Mouse (Mus musculus): ENCODE measurements around the gene Rrad.

Rrad gene

DNA sequence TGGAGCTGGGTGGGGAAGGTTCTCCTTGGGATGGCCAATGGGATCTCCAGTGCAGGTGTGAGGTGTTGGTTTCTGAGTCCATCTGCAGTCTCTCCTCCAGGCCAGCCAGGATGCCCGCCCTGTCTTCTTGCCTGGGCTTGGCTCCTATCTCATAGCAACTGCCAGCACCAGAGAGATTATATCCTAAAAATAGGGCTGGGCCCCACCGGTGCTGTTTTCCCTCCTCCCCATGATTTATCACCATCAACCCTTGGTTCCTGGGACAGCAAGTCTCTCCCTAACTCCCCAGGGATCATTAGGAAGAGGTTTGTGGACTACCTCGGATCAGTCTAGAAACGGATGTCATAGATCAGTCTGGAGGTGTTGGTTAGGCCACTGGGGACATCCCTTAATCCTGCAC, 18.0 kb downstream of the Rrad start:
- DNase-seq (ENCODE audit: low spot score in 2 of 2): no peak

DNA sequence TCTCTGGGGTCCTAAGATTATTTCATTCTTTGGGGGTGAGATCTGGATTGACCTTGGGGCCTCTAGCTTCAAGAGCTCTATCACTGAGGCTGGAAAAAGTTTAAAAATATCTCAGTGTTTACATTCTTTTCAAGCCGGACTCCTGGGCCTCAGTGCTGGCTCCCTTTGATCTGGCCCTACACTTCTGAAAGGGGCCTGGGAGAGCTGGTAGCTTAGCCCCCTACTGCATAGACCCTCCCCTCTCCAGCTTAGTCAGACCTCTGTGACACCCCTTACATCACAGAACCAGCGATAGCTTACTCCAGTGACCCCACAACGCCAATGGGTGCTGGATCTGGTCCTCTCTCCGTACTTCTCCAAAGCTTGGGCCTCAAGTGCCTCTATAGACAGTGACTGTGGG, 19.5 kb downstream of the Rrad start:
- DNase-seq (ENCODE audit: low spot score in 2 of 2): no peak

DNA sequence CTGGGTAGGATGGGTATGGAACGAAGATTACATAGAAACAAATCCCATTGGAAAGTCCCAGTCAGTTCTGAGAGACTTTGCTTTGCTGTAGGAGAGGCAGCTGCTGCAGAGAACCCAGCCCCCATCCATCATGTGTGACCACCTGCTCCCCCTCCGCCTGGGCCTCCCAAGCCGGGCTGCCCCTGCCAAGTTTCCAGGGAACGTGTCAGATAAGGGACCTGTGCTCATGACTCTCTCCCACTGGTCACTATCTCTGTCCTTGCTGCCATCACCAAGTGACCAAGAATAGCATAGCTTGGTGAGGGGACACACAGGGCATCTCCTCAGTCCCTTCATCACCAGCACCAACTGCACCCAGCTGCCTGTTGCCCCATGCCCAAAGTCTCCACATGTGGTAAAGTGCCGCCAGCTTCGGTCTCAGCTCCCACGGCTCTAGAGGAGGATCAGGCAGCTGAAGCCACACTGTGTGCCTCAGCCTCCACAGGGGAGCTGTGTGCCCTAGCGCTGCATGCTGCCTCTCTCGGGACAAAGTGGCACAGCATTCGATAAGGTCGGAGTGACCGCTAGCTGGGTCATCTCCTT, 20.9 kb downstream of the Rrad start:
- DNase-seq (ENCODE audit: low spot score in 2 of 2): no peak

DNA sequence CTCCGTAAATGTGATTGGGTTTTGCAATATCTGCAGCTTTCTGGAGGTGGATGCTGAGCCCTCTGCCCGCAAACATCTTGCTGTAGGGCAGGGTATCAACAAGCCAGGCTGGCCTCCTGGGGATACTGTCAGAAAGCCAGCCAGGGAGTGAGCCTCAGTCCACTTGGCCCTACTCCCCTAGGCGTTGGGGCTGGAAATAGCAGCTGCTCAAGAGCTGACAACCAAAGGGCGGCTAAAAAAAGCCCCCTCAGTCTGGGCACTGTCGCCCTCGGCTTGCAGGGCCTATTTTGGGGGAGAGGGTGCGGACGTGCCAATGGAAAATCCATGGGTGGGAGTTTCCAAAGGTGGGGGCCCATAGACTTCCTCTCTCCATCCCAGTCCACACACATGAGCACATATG, 21.9 kb downstream of the Rrad start:
- DNase-seq (ENCODE audit: low spot score in 2 of 2): no peak

DNA sequence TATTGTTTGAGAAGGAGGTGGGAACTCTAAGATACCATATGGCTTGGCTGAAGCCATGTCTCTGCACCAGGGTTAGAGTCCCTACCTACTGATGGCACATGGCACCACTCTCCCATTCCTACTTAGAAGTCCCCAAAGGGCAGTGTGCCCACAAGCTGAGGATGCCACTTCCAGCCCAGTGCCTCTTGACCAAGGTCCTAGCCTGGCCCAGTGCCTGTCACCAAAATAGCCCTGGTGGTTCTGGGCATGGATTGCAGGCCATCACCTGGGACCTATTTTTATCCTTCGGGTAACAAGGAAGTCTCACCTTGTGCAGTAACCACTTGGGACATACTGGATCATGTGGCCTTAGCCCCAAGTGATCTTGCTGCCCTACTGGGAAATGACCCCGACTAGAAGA, 23.2 kb downstream of the Rrad start:
- DNase-seq (ENCODE audit: low spot score in 2 of 2): no peak

DNA sequence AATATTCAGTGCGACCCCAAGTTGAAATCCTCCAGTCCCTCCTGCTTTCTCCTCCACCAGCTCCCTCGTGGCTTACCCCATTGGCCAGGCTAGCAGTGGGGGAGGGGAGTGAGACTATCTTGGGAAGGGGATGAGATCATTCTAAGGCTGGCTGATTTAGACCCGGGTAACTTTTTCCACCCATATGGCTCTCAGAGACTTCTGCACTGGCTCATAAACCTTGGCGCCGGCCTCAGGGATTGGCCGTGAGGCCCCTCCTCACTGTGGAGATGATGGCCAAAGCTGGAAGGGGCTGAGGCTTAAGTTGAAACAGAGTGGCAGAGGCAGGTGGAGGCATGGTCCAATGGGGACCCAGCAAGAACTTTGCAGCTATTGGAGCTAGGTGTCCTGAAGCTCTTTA, 24.8 kb downstream of the Rrad start:
- no peak for DNase-seq (ENCODE audit: low spot score in 2 of 2)

DNA sequence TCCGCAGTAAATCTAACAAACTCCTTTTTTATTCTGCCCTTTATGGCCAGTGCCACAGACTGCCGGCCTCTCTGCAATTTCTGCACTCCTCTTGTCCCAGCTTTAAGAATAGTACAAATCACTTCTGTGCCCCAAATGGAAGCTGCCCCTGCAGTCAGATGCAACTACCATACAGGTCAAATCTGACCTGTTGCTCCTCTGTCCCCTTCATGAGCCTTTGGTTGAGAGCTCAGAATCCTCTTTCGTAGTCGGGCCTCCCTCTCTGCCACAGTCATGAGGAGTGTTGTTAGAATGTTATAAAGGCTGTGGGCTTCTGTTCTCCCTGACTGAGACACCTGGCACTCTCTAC, 27.9 kb downstream of the Rrad start:
- no peak for DNase-seq (ENCODE audit: low spot score in 2 of 2)

DNA sequence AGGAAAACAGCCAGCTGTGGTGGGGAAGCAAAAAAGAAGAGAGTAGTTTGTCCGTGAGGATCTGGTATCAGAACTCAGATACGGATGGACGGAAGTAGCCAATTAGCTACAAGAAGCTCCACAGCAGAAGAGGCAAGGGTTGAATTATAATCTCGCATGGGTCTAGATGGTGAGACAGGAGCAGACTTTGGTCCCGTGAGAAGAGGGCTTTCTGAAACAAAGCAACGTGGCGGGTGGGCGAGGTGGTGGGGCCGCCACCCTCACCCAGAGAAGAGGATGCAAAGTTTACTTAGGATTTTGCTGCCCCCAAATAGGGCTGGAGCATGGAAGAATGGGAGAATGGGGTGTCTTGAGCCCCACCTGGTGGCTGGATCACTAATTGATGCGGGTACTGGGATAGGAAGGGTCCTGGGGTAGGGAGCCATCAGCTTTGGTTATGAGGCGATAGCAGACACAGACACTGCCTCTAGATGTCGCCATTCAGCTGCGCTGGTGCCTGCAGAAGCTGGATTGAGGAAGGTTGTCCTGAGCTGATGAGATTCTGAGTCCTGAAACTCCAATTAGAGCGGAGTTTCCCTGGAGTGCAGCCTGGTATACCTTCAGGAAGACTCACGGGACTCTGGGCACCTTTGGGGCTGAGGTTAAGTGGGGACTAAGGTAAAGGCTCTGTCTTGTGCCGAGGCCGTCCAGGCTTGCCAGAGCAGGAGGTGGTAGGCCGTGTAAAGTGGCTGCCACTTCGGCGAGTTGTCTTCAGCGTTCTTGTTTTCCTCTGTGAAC, 28.5 kb downstream of the Rrad start:
- peak; percentile 68 to 88 for DNase-seq (ENCODE audit: low spot score in 2 of 2)

DNA sequence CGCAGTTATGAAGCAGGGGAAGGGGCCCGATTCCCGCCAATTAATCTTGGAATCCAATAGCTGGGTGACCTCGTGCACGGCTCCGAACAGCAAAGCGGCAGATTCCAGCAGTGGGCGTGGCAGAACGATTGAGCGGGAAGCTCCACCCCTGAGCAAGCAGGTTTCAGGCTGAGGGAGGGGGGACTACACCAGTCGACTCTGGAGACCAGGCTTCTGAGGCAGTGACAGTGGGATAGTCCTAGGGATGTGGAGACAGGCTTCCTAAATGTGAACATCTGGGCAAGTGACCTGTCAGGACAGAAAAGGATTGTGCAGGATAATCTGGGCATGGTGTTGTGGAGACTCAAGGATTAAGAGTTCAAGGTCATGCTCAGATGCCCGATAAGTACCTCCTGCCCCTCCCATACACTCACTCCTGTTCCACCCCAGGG, 29.2 kb downstream of the Rrad start:
- no peak for DNase-seq (ENCODE audit: low spot score in 2 of 2)

DNA sequence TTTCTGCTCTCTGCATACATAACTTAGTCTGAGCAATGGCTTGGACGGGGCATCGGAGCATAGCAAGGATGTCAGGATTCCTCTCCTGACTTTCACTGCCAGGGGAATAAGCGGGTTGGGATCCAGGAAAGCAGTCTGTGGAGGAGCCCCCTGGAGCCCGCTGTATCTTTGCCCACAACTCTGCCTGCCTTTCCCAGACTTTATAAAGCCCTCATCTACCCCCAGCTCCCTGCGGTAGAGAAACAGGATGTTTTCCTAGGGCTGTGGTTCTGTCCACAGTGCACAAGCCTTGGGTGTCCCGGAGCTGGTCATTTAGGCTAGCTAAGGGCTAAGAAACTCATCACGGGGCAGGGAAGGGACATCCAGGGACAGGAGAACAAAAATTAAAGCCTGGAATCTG, 29.7 kb downstream of the Rrad start:
- no peak for DNase-seq (ENCODE audit: low spot score in 2 of 2)

DNA sequence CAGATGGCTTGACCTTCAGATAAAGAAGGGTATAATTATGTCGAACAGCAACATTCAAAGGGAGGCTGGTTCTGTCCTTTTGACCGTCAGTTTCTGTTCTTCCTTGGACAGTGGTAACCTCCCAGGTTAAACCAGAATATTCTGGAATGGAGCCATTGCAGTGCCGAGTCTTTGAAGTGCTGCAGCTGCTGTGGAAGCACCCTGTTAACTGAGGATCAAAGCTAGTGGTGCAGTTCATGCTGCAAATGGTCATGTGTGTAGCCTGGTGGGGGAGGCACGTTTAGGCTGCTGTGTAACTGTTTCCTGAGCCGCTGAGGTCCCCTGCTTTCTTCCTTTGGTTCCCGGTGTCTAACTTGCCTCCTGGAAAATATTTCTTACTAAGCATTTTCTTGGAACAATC, 32.6 kb downstream of the Rrad start:
- no peak for DNase-seq (ENCODE audit: low spot score in 2 of 2)

DNA sequence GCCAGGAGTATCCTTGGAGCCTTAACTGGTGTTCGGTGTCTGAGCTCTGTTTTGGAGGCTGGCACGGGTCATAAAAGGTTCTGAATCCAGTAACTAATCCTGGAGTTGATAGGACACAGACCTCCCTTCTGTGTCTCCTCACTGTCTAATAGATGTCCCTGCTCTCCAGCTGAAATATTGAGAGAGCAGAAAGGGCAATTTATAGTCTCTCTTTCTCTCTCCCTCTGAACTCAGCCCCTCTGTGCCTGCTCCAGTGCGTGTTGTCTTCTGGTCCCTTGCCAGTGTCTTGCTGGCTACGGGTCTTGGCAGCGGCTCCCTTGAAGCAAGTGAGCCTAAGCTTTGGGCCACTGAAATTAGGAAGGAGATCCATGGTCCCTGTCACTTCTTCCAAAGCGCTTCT, 33.5 kb downstream of the Rrad start:
- no peak for DNase-seq (ENCODE audit: low spot score in 2 of 2)

DNA sequence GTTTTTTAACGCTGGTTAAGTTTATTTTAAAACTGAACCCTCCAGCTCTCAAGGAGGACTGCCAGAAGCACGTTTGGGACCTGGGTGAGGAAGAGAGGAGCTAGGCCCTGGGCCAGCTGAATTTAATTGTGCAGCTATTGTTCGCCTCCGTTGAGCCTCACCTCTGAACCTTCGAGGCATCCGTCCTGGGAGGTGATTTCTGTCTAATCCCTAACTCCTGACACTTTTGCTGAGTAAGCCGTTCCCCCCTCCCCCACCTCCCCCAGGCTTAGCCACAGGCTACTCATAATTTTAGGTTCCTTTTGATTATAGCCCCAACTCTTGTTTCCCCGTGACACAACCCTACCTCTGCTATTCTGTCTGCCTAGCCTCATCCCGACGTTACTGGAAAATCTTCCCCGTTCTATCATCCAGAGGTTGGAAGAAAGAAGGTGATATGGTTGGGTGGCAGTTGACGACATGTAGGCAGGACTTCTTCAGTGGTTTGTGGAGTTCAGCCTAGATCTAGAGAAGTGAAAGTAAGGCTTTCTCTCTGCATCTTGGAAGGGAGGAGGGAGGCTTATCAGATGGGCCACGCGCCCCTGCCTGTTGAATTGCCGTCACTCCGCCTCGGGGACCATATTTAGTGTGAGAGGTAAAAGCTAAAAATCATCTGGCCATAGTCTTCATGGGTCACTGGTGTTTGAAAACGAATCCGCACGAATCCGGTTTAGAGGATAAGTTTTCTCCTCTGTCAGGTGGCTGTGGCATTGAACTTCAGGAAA, 35.2 kb downstream of the Rrad start:
- no peak for DNase-seq (ENCODE audit: low spot score in 2 of 2)

DNA sequence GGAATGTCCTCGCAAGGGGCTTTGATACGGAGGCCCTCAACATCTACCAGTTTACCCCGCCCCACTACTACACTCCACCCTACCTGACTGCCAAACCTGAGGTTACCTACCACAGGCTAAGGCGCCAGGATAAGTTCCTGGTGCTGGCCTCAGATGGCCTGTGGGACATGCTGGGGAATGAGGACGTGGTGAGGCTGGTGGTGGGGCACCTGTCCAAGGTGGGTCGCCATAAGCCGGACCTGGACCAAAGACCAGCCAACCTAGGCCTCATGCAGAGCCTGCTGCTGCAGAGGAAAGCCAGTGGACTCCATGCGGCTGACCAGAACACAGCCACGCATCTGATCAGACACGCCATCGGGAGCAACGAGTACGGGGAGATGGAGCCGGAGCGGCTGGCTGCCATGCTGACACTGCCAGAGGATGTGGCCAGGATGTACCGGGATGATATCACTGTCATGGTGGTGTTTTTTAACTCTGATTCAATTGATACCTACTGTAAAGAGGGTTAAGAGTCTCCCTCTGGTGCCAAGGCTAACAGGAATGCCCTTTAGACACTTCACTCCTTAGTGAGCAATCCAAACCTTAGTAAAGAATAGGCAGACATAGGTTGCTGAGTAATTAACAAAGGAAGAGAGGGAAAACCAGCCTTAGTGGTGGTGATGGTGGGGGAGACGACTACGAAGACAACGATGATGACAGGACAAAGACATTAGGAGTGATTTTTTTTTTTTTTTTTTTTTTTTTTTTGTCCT, 36.3 kb downstream of the Rrad start:
- DNase-seq (ENCODE audit: low spot score in 2 of 2): no peak

DNA sequence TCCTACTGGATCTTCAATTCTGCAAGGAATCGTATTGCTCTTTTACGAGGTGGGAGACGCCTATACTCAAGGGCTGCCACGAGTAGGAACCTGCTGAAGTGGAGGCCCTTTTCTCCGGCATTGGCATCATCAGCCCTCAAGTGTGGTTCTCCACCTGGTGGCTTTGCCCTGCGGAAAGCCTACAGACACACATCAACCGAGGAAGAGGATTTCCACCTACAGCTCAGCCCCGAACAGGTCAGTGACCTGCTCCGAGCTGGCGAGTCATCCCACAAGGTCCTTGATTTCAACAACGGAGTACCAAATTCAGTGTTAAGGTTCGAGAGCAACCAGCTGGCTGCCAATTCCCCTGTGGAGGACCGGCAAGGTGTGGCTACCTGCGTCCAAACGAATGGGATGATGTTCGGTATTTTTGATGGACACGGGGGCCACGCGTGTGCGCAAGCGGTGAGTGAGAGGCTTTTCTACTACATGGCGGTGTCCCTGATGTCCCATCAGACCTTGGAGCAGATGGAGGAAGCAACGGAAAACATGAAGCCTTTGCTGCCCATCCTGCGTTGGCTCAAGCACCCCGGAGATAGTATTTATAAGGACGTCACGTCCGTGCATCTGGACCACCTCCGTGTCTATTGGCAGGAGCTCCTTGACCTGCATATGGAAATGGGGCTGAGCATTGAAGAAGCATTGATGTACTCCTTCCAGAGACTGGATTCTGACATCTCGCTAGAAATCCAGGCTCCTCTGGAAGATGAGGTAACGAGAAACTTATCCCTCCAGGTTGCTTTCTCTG, 37.4 kb downstream of the Rrad start:
- DNase-seq (ENCODE audit: low spot score in 2 of 2): no peak

DNA sequence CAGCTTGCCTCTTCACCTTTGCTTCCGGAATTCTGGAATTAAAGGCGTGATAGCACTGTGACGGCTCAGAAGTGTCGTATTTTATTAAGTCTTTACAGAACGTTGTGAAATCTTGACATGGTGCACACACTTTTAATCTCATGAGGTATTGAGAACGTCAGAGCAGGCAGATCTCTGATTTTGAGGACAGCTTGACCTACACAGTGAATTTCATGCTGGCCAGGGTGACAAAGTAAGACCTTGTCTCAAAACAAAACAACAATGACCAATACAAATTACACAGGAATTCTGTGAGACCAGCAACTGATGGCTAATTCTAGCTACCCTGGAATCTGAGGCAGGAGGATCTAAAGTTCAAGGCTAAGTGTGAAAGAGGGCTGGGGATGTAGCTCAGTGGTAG, 38.6 kb downstream of the Rrad start:
- DNase-seq (ENCODE audit: low spot score in 2 of 2): no peak

DNA sequence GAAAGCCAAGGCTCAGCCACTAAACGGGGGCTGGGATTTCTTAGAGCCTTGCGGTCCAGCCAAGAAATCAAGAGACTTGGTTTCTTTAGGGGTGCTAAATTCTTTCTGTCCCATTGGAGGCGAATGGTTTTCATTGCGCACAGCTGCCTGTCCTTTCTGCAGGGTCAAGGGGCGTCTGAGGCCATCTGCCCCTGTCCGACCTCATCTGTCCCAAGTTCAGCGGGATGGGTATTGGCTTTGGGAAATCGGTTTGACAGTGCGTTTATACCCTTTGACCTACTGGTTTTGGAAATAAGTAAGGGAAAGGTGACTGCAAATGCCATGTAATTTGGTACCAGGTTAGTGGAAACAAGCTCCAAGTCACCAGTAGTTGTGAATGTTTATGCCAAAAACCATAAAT, 39.3 kb downstream of the Rrad start:
- no peak for DNase-seq (ENCODE audit: low spot score in 2 of 2)

DNA sequence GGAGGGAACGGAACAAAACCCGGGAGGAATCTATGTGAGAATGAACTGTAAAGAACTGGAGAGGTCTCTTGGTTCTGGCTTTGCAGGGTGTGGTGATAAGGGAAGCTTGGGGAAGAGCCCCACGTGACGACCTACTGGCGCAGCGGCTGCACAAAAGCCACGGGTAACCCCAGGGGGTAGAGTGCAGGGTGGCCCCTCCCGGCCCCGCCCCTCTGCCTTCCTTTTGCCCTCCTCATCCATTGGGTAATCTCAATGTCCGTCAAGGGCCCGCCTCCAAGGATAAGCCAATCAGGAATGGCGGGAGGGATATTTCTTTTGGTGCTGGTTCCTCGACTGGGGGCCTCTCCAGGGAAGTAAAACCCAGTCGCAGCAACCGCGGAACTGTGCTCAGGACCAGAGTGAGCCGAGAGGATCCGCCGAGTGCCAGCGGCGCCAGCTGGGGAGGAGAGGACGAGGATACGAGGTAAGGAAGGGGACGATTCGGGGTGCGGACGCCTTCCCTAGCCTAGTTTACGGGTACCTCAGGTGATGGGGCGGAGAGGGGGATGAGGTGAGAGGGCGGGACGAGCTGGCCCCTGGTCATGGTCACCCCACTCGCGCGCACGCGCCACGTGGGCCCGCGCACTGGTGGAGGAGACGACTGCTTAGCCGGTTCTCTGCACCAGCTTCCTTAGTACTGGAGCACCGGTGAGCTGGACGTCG, 39.8 kb downstream of the Rrad start, which contains the start of gene Pdp2:
Gene Pdp2 (plus strand): TSS at position 319 of the 702 bp plus-strand sequence.
- peak; percentile 76 to 90 for DNase-seq (ENCODE audit: low spot score in 2 of 2)

DNA sequence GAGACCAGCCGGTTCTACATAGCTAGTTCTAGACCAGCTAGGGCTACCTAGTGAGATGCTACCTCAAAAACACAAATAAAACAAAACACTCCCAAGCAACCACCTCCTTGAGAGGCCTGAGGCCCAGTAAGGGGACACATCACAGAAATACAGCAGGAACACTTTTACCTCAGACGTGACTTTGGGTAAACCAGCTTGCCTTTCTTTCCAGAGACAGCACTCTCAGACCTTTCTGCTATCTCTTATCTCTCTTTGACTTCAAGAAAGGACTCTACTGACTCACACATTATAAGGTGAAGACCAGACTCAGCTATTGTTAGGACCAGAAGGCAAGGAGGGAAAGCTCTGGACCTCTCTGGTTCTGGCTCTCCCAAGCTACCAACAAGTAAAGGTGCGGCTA, 40.8 kb downstream of the Rrad start:
- DNase-seq (ENCODE audit: low spot score in 2 of 2): no peak

DNA sequence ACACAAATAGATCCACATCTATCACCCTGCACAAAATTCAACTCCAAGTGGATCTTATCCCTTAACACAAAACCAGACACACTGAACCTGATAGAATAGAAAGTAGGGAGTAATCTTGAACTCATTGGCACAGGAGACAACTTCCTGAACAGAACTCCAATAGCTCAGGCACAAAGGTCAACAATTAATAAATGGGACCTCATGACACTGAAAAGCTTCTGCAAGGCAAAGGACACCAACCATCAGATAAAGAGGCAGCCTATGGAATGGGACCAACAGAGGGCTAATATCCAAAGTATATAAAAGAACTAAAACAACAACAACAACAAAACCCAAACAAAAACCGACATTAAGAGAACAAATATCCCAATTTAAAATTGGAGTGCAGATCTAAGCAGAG, 46.6 kb downstream of the Rrad start:
- DNase-seq (ENCODE audit: low spot score in 2 of 2): no peak

Data from cerebellum, postnatal 4 days (tissue).